Mouse (Mus musculus): ENCODE data around the gene Mex3a. TPM values are rescaled to one million over a fixed set of nuclear protein-coding genes. Genes with fewer than 3 reads are reported as not detected.

The Mex3a gene
- under 0.01 TPM in 2 replicates for total RNA-seq (2014; rRNA removed)
- 0.02 and 0.04 TPM in 2 replicates for polyA plus RNA-seq (2012; rRNA removed)

DNA sequence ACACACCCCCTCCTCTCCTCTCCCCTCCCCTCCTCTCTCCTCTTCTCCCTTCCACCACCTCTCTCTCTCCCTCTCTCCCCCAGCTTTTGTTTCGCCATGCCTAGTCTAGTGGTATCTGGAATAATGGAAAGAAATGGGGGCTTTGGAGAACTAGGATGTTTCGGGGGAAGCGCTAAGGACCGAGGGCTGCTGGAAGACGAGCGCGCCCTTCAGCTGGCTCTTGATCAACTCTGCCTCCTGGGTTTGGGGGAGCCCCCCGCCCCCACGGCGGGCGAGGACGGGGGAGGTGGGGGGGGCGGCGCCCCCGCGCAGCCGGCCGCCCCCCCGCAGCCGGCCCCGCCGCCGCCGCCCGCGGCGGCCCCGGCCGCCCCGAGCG lies at the start of gene Mex3a:
Gene Mex3a, plus strand, starts transcription at position 97 of the 376 bp plus-strand sequence.
- 2% methylated on average over 12 of the region's 31 CpGs for WGBS
- no peak within 1 kb of the TSS for H3K27ac ChIP-seq (replicated peaks; ENCODE audit: insufficient read depth, low read depth, low read length)
- peak within 1 kb of the TSS; percentile 70 for H3K4me3 ChIP-seq (ENCODE audit: insufficient read depth, low read depth, low read length)
- H3K36me3 ChIP-seq (ENCODE audit: control insufficient read depth, insufficient read depth, low read length) = no peaks in the 10 kb centered on the region
- H3K79me2 ChIP-seq (ENCODE audit: control insufficient read depth, insufficient read depth, low read length) = no peaks in the 10 kb centered on the region
- H3K9ac ChIP-seq (ENCODE audit: low read depth, low read length) = peak within 1 kb of the TSS; percentile 69
- TF ChIP-seq POLR2A (IDR thresholded peaks at IDR 0.05; ENCODE audit: extremely low read depth, insufficient read depth, low read length) (no peak), CTCF (IDR thresholded peaks at IDR 0.05; ENCODE audit: low read depth, low read length) (no peak)
- no peak for DNase-seq (ENCODE audit: extremely low read depth, low read depth, low spot score)
- H3K4me1 ChIP-seq (ENCODE audit: control insufficient read depth, insufficient read depth, low read length) = no peaks in the 10 kb centered on the region
- no peaks in the 10 kb centered on the region for H3K27me3 ChIP-seq (ENCODE audit: control insufficient read depth, insufficient read depth, low read length)

DNA sequence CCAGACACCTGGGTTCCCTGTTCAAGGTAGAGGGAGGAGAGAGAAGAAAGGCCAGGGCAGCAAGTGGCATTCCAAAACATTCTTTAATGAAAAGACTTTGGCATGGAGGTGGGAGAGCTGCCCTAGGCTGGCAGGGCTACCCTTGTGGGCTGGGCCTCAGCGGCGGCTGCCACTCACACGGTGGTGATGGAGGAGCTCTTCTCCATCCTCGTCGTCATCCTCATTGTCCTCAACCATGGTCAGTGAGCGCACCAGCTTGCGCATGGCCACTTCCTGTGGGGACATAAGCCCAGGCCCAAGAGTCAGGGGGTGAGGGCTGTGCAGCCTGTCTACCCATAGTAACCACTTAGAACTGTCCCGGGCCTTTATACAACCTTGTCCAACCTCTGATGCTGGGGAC lies 49.1 kb upstream of the Mex3a start:
- no peaks in the 10 kb centered on the region for H3K4me1 ChIP-seq (ENCODE audit: control insufficient read depth, insufficient read depth, low read length)
- H3K27me3 ChIP-seq (ENCODE audit: control insufficient read depth, insufficient read depth, low read length) = no peaks in the 10 kb centered on the region
- no peak overlapping the region for H3K27ac ChIP-seq (replicated peaks; ENCODE audit: insufficient read depth, low read depth, low read length)
- peaks cover 9% of the 10 kb centered on the region; the same call in 1 of the 2 replicates for H3K36me3 ChIP-seq (ENCODE audit: control insufficient read depth, insufficient read depth, low read length)
- TF ChIP-seq POLR2A (IDR thresholded peaks at IDR 0.05; ENCODE audit: extremely low read depth, insufficient read depth, low read length) = no peak
- no peak for TF ChIP-seq CTCF (IDR thresholded peaks at IDR 0.05; ENCODE audit: low read depth, low read length)
- no peaks in the 10 kb centered on the region for H3K79me2 ChIP-seq (ENCODE audit: control insufficient read depth, insufficient read depth, low read length)
- no peak overlapping the region for H3K9ac ChIP-seq (ENCODE audit: low read depth, low read length)
- H3K4me3 ChIP-seq (ENCODE audit: insufficient read depth, low read depth, low read length) = no peak overlapping the region
- DNase-seq (ENCODE audit: extremely low read depth, low read depth, low spot score) = no peak
- 81% methylated on average over 8 of the region's 8 CpGs for WGBS

DNA sequence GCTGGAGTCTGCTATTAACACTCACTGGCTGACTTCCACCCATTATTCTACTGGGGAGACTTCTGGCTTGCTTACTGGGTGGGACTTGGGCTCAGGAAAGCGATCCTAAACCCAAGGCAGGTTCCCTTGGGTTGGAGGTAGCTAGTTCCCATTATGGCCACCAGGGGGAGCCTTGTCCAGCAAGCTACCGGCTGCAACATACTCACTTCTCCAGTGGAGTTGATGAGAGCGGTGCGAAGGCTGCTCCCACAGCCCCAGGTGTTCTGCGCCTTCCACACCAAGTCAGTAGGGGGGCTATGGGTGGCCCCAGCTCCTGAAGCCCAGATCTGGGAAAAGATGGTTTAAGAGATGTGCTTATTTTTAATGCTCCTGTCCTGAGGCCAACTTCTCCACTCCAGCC lies 48.6 kb upstream of the Mex3a start:
- 50% methylated on average over 5 of the region's 5 CpGs for WGBS
- Histone ChIP-seq H3K79me2 (ENCODE audit: control insufficient read depth, insufficient read depth, low read length) (no peaks in the 10 kb centered on the region), H3K4me3 (ENCODE audit: insufficient read depth, low read depth, low read length) (no peak overlapping the region), H3K36me3 (ENCODE audit: control insufficient read depth, insufficient read depth, low read length) (peaks cover 9% of the 10 kb centered on the region; the same call in 1 of the 2 replicates), H3K27me3 (ENCODE audit: control insufficient read depth, insufficient read depth, low read length) (no peaks in the 10 kb centered on the region), H3K27ac (replicated peaks; ENCODE audit: insufficient read depth, low read depth, low read length) (no peak overlapping the region), H3K4me1 (ENCODE audit: control insufficient read depth, insufficient read depth, low read length) (no peaks in the 10 kb centered on the region), H3K9ac (ENCODE audit: low read depth, low read length) (no peak overlapping the region)
- TF ChIP-seq POLR2A (IDR thresholded peaks at IDR 0.05; ENCODE audit: extremely low read depth, insufficient read depth, low read length) (no peak), CTCF (IDR thresholded peaks at IDR 0.05; ENCODE audit: low read depth, low read length) (peak; percentile 89)
- peak; percentile 36 for DNase-seq (ENCODE audit: extremely low read depth, low read depth, low spot score)

DNA sequence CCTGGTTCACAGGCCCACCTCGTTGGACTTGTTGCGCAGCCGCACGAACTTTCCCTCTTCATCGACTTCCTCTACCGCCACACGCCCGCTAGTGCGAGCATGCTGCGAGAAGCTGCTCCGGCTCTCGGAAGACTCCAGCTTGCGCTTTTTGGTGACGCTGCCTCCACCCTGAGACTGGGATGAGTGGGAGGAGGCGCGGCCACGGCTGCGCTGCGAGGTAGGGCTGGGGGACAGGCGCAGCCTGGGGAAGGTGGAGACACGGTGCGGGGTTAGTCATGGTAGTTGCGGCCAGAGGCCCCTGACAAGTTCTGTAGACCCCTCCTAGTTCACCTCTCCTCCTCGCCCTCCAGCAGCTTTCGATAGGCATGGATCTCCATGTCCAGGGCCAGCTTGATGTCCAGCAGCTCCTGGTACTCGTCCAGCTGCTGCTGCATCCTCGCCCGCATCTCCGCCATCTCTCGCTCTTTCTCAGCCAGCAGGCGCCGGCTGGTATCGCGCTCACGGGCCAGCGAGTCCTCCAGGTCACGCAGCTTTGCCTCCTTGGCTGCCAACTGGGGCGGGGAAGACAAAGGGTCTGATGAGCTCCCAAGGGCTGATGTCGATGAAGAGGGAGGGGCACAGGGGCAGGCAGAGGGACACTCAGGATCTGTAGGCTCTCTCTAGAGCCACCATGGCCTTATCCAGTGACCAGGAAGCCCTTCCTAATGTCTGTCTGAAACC lies 47.4 kb upstream of the Mex3a start:
- Histone ChIP-seq H3K4me3 (ENCODE audit: insufficient read depth, low read depth, low read length) (no peak overlapping the region), H3K27ac (replicated peaks; ENCODE audit: insufficient read depth, low read depth, low read length) (no peak overlapping the region), H3K36me3 (ENCODE audit: control insufficient read depth, insufficient read depth, low read length) (peaks cover 9% of the 10 kb centered on the region; the same call in 1 of the 2 replicates), H3K27me3 (ENCODE audit: control insufficient read depth, insufficient read depth, low read length) (no peaks in the 10 kb centered on the region), H3K9ac (ENCODE audit: low read depth, low read length) (no peak overlapping the region), H3K4me1 (ENCODE audit: control insufficient read depth, insufficient read depth, low read length) (no peaks in the 10 kb centered on the region), H3K79me2 (ENCODE audit: control insufficient read depth, insufficient read depth, low read length) (no peaks in the 10 kb centered on the region)
- 87% methylated on average over 39 of the region's 39 CpGs for WGBS
- no peak for DNase-seq (ENCODE audit: extremely low read depth, low read depth, low spot score)
- TF ChIP-seq POLR2A (IDR thresholded peaks at IDR 0.05; ENCODE audit: extremely low read depth, insufficient read depth, low read length) (no peak), CTCF (IDR thresholded peaks at IDR 0.05; ENCODE audit: low read depth, low read length) (no peak)

DNA sequence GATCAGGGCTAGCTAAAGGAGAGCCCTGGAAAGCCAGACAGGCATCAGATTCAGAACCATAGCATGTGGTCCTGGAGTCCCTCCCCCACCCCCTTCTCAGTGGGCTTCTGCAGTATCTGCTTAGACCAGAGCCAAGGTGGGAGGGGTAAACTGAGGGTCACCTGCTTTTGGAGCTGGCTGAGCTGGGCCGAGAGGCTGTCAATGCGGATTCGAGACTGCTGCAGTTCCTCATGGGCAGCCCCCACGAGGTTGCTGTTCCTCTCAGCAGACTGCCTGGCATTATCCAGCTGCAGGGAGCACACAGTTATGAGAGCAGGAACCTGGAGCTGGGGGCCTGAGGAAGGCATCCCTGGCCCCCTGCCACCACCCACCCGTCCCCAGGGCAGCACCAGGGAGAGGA lies 46.2 kb upstream of the Mex3a start:
- WGBS = 87% methylated on average over 5 of the region's 5 CpGs
- TF ChIP-seq POLR2A (IDR thresholded peaks at IDR 0.05; ENCODE audit: extremely low read depth, insufficient read depth, low read length) (no peak), CTCF (IDR thresholded peaks at IDR 0.05; ENCODE audit: low read depth, low read length) (no peak)
- peaks cover 9% of the 10 kb centered on the region; the same call in 1 of the 2 replicates for H3K36me3 ChIP-seq (ENCODE audit: control insufficient read depth, insufficient read depth, low read length)
- no peaks in the 10 kb centered on the region for H3K4me1 ChIP-seq (ENCODE audit: control insufficient read depth, insufficient read depth, low read length)
- DNase-seq (ENCODE audit: extremely low read depth, low read depth, low spot score) = no peak
- no peak overlapping the region for H3K9ac ChIP-seq (ENCODE audit: low read depth, low read length)
- no peaks in the 10 kb centered on the region for H3K27me3 ChIP-seq (ENCODE audit: control insufficient read depth, insufficient read depth, low read length)
- no peaks in the 10 kb centered on the region for H3K79me2 ChIP-seq (ENCODE audit: control insufficient read depth, insufficient read depth, low read length)
- no peak overlapping the region for H3K4me3 ChIP-seq (ENCODE audit: insufficient read depth, low read depth, low read length)
- no peak overlapping the region for H3K27ac ChIP-seq (replicated peaks; ENCODE audit: insufficient read depth, low read depth, low read length)

DNA sequence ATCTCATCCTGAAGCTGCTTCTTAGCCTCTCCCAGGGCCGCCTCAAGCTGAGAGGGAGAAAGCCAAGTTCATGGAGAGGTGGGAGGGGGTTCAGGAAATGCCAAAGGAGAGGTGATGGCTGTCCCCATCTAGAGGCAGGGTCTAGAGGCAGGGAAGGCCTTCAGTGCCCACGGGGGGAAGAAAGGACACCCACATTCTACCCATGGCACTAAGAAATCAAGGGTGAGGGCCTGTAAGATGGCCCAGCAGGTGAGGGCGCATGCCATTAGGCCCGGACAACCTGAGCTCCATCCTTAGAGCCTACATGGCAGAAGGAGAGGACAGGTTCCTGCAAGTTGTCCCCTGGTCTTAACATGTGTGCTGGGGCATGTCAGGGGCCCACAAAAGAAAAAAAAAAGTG lies 45.3 kb upstream of the Mex3a start:
- Histone ChIP-seq H3K27ac (replicated peaks; ENCODE audit: insufficient read depth, low read depth, low read length) (no peak overlapping the region), H3K9ac (ENCODE audit: low read depth, low read length) (no peak overlapping the region), H3K36me3 (ENCODE audit: control insufficient read depth, insufficient read depth, low read length) (peaks cover 8% of the 10 kb centered on the region; the same call in 1 of the 2 replicates), H3K27me3 (ENCODE audit: control insufficient read depth, insufficient read depth, low read length) (no peaks in the 10 kb centered on the region), H3K4me3 (ENCODE audit: insufficient read depth, low read depth, low read length) (no peak overlapping the region), H3K4me1 (ENCODE audit: control insufficient read depth, insufficient read depth, low read length) (no peaks in the 10 kb centered on the region), H3K79me2 (ENCODE audit: control insufficient read depth, insufficient read depth, low read length) (no peaks in the 10 kb centered on the region)
- WGBS = 89% methylated on average over 4 of the region's 4 CpGs
- TF ChIP-seq POLR2A (IDR thresholded peaks at IDR 0.05; ENCODE audit: extremely low read depth, insufficient read depth, low read length) = no peak
- TF ChIP-seq CTCF (IDR thresholded peaks at IDR 0.05; ENCODE audit: low read depth, low read length) = no peak
- no peak for DNase-seq (ENCODE audit: extremely low read depth, low read depth, low spot score)

Data from liver, adult 2 months (tissue).